Mouse (Mus musculus) limb, embryonic 10.5 days (tissue): ENCODE results near the gene Basp1. TPM values are rescaled to one million over a fixed set of nuclear protein-coding genes. Genes with fewer than 3 reads are reported as not detected.

ENCODE experiments used
- DNase-seq: peaks from one replicate; pipeline ENCODE4 v3.0.0-alpha.2; 2017; ENCODE audit warnings: low spot score
- H3K27ac ChIP-seq: fragments of 300-500 bp; sonication (generic); 2 replicates; pipeline ENCODE4 v1.5.1; 2016; ENCODE audit warnings: mild to moderate bottlenecking
- H3K27me3 ChIP-seq: fragments of 300-500 bp; sonication (generic); 2 replicates; pipeline ENCODE4 v1.6.1; 2016; ENCODE audit warnings: low read depth, mild to moderate bottlenecking; ENCODE audit not compliant: poor library complexity, severe bottlenecking
- H3K36me3 ChIP-seq: fragments of 300-500 bp; sonication (generic); 2 replicates; pipeline ENCODE4 v1.6.1; 2016; ENCODE audit warnings: mild to moderate bottlenecking, moderate library complexity
- H3K4me1 ChIP-seq: fragments of 300-500 bp; sonication (generic); 2 replicates; pipeline ENCODE4 v1.6.1; 2016
- H3K4me3 ChIP-seq: fragments of 300-500 bp; sonication (generic); 2 replicates; pipeline ENCODE4 v1.5.1; 2016; ENCODE audit warnings: mild to moderate bottlenecking, moderate library complexity
- H3K9me3 ChIP-seq: fragments of 300-500 bp; sonication (generic); replicated peaks from 2 replicates; pipeline ENCODE4 v1.6.1; 2016; ENCODE audit warnings: mild to moderate bottlenecking
- WGBS: fragments of 180-500 bp; shearing (Covaris S2); methylation state at CpG from one replicate; pipeline ENCODE4 v1.1.7; 2016; 5-methylcytosine and 5-hydroxymethylcytosine counted together
- polyA plus RNA-seq: library from polyadenylated mRNA; unstranded; fragments of >200 nt; fragmentation: Nextera tagmentation; extraction: Ambion mirVana; gene quantifications from 2 replicates; pipeline ENCODE4 v1.2.1, GENCODE M21; 2016

Basp1 gene
- polyA plus RNA-seq, 1 experiment from 2014 or later, result 41.1 TPM

DNA sequence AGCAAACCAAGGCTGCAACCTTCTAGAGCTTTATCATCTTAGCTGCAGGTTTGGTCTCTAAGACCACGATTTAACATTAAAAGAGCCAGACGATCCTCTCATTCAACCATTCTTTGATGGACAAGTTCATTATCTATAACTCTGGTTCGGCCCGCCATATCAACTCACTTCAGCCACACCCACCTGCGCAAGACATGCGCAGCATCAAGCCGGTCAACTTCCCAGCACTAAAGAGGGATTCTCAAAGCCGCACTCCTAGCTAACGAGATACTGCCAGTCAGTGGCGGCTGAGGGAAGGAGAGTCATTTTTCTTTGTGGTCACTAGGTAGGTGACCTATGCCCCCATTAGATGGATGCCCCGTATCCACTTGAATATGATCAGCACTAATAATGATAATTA lies 78.3 kb downstream of the Basp1 start:
- Histone ChIP-seq H3K36me3 (no peaks in the 10 kb centered on the region), H3K27ac (no peak overlapping the region), H3K4me1 (no peaks in the 10 kb centered on the region), H3K4me3 (no peak overlapping the region), H3K9me3 (no peaks in the 10 kb centered on the region), H3K27me3 (no peaks in the 10 kb centered on the region)
- WGBS, result 89% methylated on average over 11 of the region's 11 CpGs
- no peak for DNase-seq

DNA sequence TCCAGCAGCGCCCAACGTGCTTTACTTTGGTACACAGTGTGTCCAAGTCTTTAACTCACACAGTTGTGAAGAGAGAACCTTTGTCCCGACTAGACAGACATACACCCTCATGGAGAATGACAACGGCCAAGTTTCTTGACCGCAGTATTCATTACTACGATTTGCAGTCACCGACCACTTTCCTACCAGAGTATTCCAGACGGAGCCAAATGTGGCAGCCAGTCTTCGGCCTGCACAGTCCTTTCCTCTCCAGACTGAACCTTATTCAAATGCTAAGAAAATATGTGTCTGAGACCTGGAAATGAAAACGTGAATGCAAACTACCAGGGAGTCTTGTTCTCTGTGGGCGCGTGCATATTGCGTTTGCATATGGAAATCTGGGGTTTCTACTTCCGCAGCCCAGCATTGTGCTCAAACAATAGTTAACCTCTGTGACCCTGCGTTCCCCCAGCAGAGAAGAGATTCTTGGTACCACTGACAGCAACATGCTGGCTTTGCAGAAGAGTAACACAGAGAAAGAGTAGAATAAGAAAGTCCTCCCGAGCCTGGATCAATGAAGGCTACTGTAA lies 81.6 kb downstream of the Basp1 start:
- Histone ChIP-seq H3K9me3 (no peaks in the 10 kb centered on the region), H3K36me3 (no peaks in the 10 kb centered on the region), H3K4me1 (no peaks in the 10 kb centered on the region), H3K27me3 (no peaks in the 10 kb centered on the region), H3K27ac (no peak overlapping the region), H3K4me3 (no peak overlapping the region)
- 72% methylated on average over 16 of the region's 16 CpGs for WGBS
- DNase-seq, result no peak

- 85% methylated on average over 4 of the region's 4 CpGs for WGBS
- H3K36me3 ChIP-seq, result no peaks in the 10 kb centered on the region
- H3K9me3 ChIP-seq, result no peaks in the 10 kb centered on the region
- no peak for DNase-seq
- H3K27me3 ChIP-seq, result no peaks in the 10 kb centered on the region
- no peaks in the 10 kb centered on the region for H3K4me1 ChIP-seq
- H3K27ac ChIP-seq, result no peak overlapping the region
- no peak overlapping the region for H3K4me3 ChIP-seq
Measured at GRCm38 (mm10) chr15:25330946-25331345, 82.6 kb downstream of the Basp1 start.

GRCm38 (mm10) chr15:25322601-25323000 lies 91.0 kb downstream of the Basp1 start:
- 64% methylated on average over 2 of the region's 2 CpGs for WGBS
- Histone ChIP-seq H3K27ac (no peak overlapping the region), H3K4me3 (no peak overlapping the region), H3K27me3 (no peaks in the 10 kb centered on the region), H3K36me3 (no peaks in the 10 kb centered on the region), H3K4me1 (no peaks in the 10 kb centered on the region), H3K9me3 (no peaks in the 10 kb centered on the region)
- no peak for DNase-seq

DNA sequence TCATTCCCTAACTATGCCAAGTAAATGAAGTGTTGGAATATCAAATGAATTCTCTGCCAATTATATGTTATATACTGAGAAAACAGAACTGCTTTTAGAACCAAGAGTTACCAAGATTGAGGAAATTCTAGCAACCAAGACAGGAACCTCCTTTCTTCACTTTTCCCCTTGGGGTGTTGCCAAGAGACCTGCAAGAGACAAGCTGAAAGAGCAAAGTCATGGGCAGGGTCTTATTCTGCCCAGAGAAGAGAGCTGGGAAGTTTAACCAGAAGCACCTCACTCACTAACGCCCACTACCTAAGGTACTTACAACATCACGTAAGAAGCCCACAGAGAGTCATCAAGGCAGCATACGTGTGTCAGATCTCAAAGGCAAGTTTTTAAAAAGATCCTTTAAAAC lies 91.5 kb downstream of the Basp1 start:
- DNase-seq, result no peak
- Histone ChIP-seq H3K27ac (no peak overlapping the region), H3K4me1 (no peaks in the 10 kb centered on the region), H3K36me3 (no peaks in the 10 kb centered on the region), H3K4me3 (no peak overlapping the region), H3K9me3 (no peaks in the 10 kb centered on the region), H3K27me3 (no peaks in the 10 kb centered on the region)
- 95% methylated on average over 3 of the region's 3 CpGs for WGBS

- Histone ChIP-seq H3K4me3 (no peak overlapping the region), H3K9me3 (no peaks in the 10 kb centered on the region), H3K27me3 (no peaks in the 10 kb centered on the region), H3K36me3 (no peaks in the 10 kb centered on the region), H3K4me1 (no peaks in the 10 kb centered on the region), H3K27ac (no peak overlapping the region)
- DNase-seq, result no peak
- 93% methylated on average over 4 of the region's 4 CpGs for WGBS
Measured at GRCm38 (mm10) chr15:25321636-25322035, 91.9 kb downstream of the Basp1 start.

DNA sequence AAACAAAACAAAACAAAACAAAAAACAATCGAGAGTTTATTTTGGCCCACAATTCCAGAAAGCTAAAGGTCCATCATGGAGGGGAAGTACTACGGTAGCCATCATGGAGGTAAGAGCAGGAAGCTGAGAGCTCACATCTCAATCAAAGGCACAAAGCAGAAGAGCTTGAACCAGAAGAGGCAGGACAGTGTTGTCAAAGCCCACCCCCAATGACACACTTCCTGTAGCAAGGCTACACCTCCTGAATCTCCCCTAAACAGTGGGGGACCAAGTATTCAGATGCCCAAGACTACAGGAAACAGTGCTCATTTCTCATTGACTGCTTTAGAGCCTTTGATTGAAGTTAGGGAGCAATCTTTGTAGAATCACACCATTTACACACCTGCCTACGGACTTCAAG lies 99.1 kb downstream of the Basp1 start:
- no peak for DNase-seq
- WGBS, result 88% methylated on average over 3 of the region's 3 CpGs

More for the DNA sequence above, 99.1 kb downstream of the Basp1 start:
- H3K9me3 ChIP-seq, result no peaks in the 10 kb centered on the region
- no peak overlapping the region for H3K27ac ChIP-seq
- H3K36me3 ChIP-seq, result no peaks in the 10 kb centered on the region
- H3K4me3 ChIP-seq, result no peak overlapping the region
- H3K4me1 ChIP-seq, result no peaks in the 10 kb centered on the region
- no peaks in the 10 kb centered on the region for H3K27me3 ChIP-seq

Other genes with a start within 250 kb of the Basp1 start
- 38.5 and 47.2 TPM in 2 replicates for gene Myo10, start 208.8 kb upstream of the Basp1 start, polyA plus RNA-seq